Mouse (Mus musculus) megakaryocyte, embryonic 14.5 days (primary cell): ENCODE measurements around the gene Fnip1. TPM values are rescaled to one million over a fixed set of nuclear protein-coding genes. Genes with fewer than 3 reads are reported as not detected.

Source experiments
- H3K27me3 ChIP-seq: replicated peaks from 2 replicates; pipeline ENCODE3; 2012; ENCODE audit warnings: inconsistent platforms
- H3K36me3 ChIP-seq: replicated peaks from 2 replicates; pipeline ENCODE3; 2012; ENCODE audit warnings: low read length, inconsistent platforms, mixed read lengths
- H3K4me1 ChIP-seq: 2 replicates; pipeline ENCODE4 v1.6.1; 2012; ENCODE audit warnings: inconsistent platforms
- H3K4me3 ChIP-seq: replicated peaks from 2 replicates; pipeline ENCODE3; 2012; ENCODE audit warnings: moderate library complexity, mild to moderate bottlenecking, inconsistent platforms
- H3K9me3 ChIP-seq: 2 replicates; pipeline ENCODE4 v1.6.1; 2012; ENCODE audit warnings: inconsistent platforms
- FLI1 ChIP-seq: IDR thresholded peaks from 2 replicates; pipeline ENCODE4 v1.6.1; 2012; ENCODE audit warnings: low read length, inconsistent platforms, mixed read lengths
- GATA1 ChIP-seq: IDR thresholded peaks from 3 replicates; pipeline ENCODE4 v1.6.1; 2012; ENCODE audit warnings: mixed read lengths, low read length, inconsistent platforms, borderline replicate concordance
- polyA plus RNA-seq: library from polyadenylated mRNA; stranded (reverse); fragments of >175 nt; gene quantifications from 2 replicates; pipeline ENCODE4 v1.2.3, GENCODE M21; 2012; ENCODE audit warnings: low replicate concordance; ENCODE audit not compliant: insufficient read depth

Fnip1 gene
- polyA plus RNA-seq, 1 experiment: 0.35 TPM

DNA sequence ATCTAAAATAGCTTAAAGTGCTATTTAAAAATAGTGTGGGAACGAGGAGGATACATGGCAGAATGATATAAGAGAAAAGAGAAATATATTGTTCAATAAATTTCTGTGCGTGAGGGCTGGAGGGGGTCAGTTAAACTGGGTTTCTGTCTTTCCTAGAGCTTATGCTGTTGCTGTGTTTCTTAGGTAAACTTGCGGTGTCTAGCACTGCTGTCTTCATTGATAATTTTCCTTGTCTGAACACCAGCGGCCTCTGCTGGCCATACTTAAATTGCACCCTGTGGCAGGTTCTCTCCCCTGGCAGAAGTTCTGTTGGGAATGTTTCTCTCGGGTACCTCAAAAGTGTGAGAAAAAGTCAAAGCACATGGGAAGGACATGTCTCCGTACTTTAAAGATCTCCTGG, 96.9 kb downstream of the Fnip1 start:
- Histone ChIP-seq H3K36me3 (peaks cover 8% of the 10 kb centered on the region), H3K27me3 (no peaks in the 10 kb centered on the region), H3K4me3 (no peak overlapping the region), H3K4me1 (peaks cover 70% of the 10 kb centered on the region), H3K9me3 (no peaks in the 10 kb centered on the region)
- TF ChIP-seq FLI1: no peak
- TF ChIP-seq GATA1: no peak

DNA sequence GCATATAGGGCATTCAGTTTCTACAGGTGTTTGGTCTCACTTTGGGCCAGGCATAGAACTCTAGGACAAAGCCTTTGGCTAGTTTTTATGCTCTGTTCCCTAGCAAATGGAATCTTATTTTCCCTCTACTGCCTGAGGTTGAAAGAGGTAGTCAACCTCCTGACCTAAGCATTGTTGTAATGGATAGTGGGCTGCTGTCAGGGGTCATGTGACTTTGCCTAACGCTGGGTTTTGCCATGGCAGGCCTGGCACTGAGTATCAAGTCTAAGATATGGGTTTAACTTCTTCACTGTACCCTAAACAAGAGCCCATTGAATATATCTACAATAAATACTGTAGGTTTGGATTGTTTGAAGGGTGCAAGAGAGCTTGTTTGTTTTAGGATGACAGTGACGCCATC, 101.0 kb downstream of the Fnip1 start:
- H3K4me1 ChIP-seq: peaks cover 50% of the 10 kb centered on the region
- H3K27me3 ChIP-seq: no peaks in the 10 kb centered on the region
- TF ChIP-seq FLI1 (no peak), GATA1 (no peak)
- no peaks in the 10 kb centered on the region for H3K36me3 ChIP-seq
- no peaks in the 10 kb centered on the region for H3K9me3 ChIP-seq
- no peak overlapping the region for H3K4me3 ChIP-seq

DNA sequence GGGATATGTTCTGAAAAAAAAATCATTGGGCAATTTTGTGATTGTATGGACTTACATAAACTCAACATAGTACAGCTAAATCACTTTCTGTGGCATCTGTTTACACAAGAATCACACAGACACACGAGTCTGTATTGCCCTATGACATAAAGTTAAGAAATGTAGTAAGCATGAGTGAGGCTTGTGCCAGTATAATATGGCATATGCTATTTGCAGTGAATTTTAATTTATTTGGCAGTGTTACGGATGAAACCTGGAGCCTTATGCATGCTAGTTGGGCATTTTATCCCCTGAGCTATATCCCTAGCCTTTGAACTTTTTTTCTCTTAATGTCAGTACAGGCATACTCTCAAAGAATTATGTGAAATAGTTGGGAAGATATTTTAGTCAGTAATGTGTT, 101.5 kb downstream of the Fnip1 start:
- H3K9me3 ChIP-seq: no peaks in the 10 kb centered on the region
- H3K4me1 ChIP-seq: peaks cover 52% of the 10 kb centered on the region
- no peak for TF ChIP-seq GATA1
- TF ChIP-seq FLI1: no peak
- no peak overlapping the region for H3K4me3 ChIP-seq
- H3K36me3 ChIP-seq: no peaks in the 10 kb centered on the region
- H3K27me3 ChIP-seq: no peaks in the 10 kb centered on the region

DNA sequence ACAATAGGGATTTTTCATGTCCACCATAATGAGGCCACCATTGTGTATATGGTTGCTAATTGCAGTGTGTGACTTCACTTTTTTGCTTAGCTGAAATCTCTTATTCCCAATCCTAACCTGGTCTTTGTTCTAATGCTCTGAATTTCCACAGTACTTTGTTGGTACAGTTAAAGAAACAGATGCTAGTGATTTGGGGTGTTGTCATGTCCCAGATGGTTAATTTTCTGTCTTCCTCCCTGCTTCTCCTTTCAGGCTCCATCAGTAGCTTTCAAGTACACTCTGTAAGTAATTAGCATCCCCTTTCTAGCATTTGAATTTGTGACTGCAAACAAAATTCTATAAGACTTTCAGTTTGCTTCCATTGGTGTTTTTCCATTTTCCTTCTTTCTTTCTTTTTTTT, 102.3 kb downstream of the Fnip1 start:
- Histone ChIP-seq H3K36me3 (peaks cover 3% of the 10 kb centered on the region), H3K4me1 (peaks cover 50% of the 10 kb centered on the region), H3K27me3 (no peaks in the 10 kb centered on the region), H3K4me3 (no peak overlapping the region), H3K9me3 (no peaks in the 10 kb centered on the region)
- TF ChIP-seq FLI1: no peak
- TF ChIP-seq GATA1: no peak

DNA sequence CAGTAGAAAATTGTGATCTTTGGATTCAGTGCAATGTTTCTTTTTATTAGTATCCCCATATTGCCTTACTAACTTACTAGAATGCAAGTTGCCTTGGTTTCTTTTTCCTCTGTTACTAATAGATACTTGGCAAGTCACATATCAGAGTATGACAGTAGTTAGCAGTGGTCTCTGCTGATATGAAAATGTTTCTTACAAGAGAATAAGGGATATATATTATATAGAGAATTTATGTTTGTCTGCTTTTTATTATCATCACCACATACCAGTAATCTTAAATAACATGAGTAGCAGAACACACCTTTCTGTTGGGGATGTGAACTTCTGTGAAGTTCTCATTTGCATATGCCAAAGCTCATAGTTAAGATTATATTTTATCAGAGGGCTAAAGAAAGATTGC, 104.4 kb downstream of the Fnip1 start:
- TF ChIP-seq FLI1 (no peak), GATA1 (no peak)
- H3K4me1 ChIP-seq: peaks cover 39% of the 10 kb centered on the region
- H3K27me3 ChIP-seq: no peaks in the 10 kb centered on the region
- no peaks in the 10 kb centered on the region for H3K9me3 ChIP-seq
- peaks cover 14% of the 10 kb centered on the region for H3K36me3 ChIP-seq
- no peak overlapping the region for H3K4me3 ChIP-seq

DNA sequence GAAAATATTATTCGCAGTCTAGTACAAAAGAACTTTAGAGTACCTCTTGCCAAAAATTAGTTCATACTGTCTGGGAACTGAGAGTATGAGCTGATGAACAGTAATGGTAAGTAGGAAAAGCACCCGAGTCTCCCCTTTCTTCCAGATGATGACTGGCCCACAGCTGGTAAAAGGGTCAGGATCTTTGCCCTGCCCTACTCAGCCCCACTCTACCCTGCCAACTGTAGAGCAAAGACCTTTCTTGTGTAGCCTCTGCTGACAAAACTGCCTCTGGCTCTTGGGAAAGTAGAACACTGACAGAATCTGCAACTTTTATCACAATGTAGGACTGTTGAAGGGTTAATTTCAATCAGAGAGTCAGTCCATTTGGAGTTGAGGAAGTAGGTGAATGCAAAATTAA, 117.0 kb downstream of the Fnip1 start:
- H3K4me3 ChIP-seq: no peak overlapping the region
- TF ChIP-seq GATA1 (no peak), FLI1 (no peak)
- peaks cover 10% of the 10 kb centered on the region for H3K4me1 ChIP-seq
- H3K36me3 ChIP-seq: peaks cover 12% of the 10 kb centered on the region
- no peaks in the 10 kb centered on the region for H3K27me3 ChIP-seq
- H3K9me3 ChIP-seq: no peaks in the 10 kb centered on the region

DNA sequence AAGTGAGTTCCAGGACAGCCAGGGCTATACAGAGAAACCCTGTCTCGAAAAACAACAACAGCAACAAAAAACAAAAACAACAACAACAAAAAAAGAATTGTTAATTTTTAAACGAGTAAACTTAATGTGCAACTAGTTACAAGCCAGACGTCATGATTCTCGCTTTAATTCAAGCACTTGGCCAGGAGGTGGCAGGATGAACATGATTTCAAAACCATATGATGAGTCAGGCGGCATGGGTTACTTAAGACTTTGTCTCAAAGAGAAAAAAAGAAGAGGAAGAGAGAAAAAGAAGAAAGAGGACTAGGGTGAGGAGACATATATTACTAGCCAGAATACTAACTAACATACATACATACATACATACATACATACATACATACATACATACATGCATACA, 124.8 kb downstream of the Fnip1 start:
- H3K27me3 ChIP-seq: no peaks in the 10 kb centered on the region
- peaks cover 18% of the 10 kb centered on the region for H3K36me3 ChIP-seq
- no peak overlapping the region for H3K4me3 ChIP-seq
- no peak for TF ChIP-seq GATA1
- H3K4me1 ChIP-seq: peaks cover 5% of the 10 kb centered on the region
- no peaks in the 10 kb centered on the region for H3K9me3 ChIP-seq

Other genes with a start within 250 kb of the Fnip1 start
- not detected in 2 replicates for gene Csf2, start 188.5 kb upstream of the Fnip1 start, polyA plus RNA-seq
- not detected in 2 replicates for gene Il3, start 170.9 kb upstream of the Fnip1 start, polyA plus RNA-seq
- gene Acsl6, start 134.4 kb upstream of the Fnip1 start, polyA plus RNA-seq: not detected in 2 replicates
- not detected in 2 replicates for gene Meikin, start 67.5 kb upstream of the Fnip1 start, polyA plus RNA-seq
- 1.9 and 2.9 TPM in 2 replicates for gene Rapgef6, start 84.6 kb downstream of the Fnip1 start, polyA plus RNA-seq